Mouse (Mus musculus) stomach, postnatal 0 days (tissue): ENCODE results near the gene Gm10720. TPM values are rescaled to one million over a fixed set of nuclear protein-coding genes. Genes with fewer than 3 reads are reported as not detected.
"Not testable (repeated sequence)": the region's sequence is repeated elsewhere in the genome, so short reads cannot be mapped to it uniquely, and the experiment has no call there.

Experiments used
- ATAC-seq: fragments of 200-750 bp; cut with Nextera tagmentation; 2 replicates; pipeline ENCODE4 v1.8.0; 2017; ENCODE audit not compliant: low FRiP score, low TSS enrichment
- DNase-seq: peaks from one replicate; pipeline ENCODE4 v3.0.0-alpha.2; 2016; ENCODE audit warnings: low spot score
- H3K27ac ChIP-seq: fragments of 300-500 bp; sonication (generic); replicated peaks from 2 replicates; pipeline ENCODE4 v1.5.1; 2014; ENCODE audit warnings: mild to moderate bottlenecking, control low read depth
- H3K27me3 ChIP-seq: fragments of 300-500 bp; sonication (generic); 2 replicates; pipeline ENCODE4 v1.6.1; 2014; ENCODE audit warnings: low read length; ENCODE audit not compliant: control insufficient read depth, insufficient read depth
- H3K36me3 ChIP-seq: fragments of 300-500 bp; sonication (generic); 2 replicates; pipeline ENCODE4 v1.6.1; 2014; ENCODE audit warnings: low read length, mixed read lengths; ENCODE audit not compliant: control insufficient read depth, insufficient read depth
- H3K4me1 ChIP-seq: fragments of 300-500 bp; sonication (generic); replicated peaks from 2 replicates; pipeline ENCODE4 v1.6.1; 2014; ENCODE audit warnings: antibody characterized with exemption; ENCODE audit not compliant: control insufficient read depth, insufficient read depth
- H3K4me2 ChIP-seq: fragments of 300-500 bp; sonication (generic); replicated peaks from 2 replicates; pipeline ENCODE4 v1.6.1; 2014; ENCODE audit warnings: low read depth, mild to moderate bottlenecking, control low read depth, moderate library complexity
- H3K4me3 ChIP-seq: fragments of 300-500 bp; sonication (generic); 2 replicates; pipeline ENCODE4 v1.5.1; 2014; ENCODE audit warnings: low read depth, low read length, control low read depth
- H3K9ac ChIP-seq: fragments of 300-500 bp; sonication (generic); 2 replicates; pipeline ENCODE4 v1.6.1; 2014; ENCODE audit warnings: mild to moderate bottlenecking, low read length, control low read depth, mixed read lengths
- H3K9me3 ChIP-seq: fragments of 300-500 bp; sonication (generic); 2 replicates; pipeline ENCODE4 v1.6.1; 2016; ENCODE audit warnings: low read length; ENCODE audit not compliant: control insufficient read depth
- CTCF ChIP-seq: IDR thresholded peaks from 2 replicates; pipeline ENCODE4 v1.5.1; 2016; ENCODE audit warnings: antibody characterized with exemption, low read depth, mild to moderate bottlenecking, moderate library complexity
- WGBS: fragments of 180-500 bp; shearing (Covaris S2); extraction: QIAGEN DNeasy Blood & Tissue Kit; methylation state at CpG from one replicate; pipeline ENCODE4 v1.1.7; 2014; 5-methylcytosine and 5-hydroxymethylcytosine counted together
- polyA plus RNA-seq: library from polyadenylated mRNA; unstranded; fragments of >200 nt; fragmentation: Nextera tagmentation; extraction: Ambion mirVana; gene quantifications from 2 replicates; pipeline ENCODE4 v1.2.1, GENCODE M21; 2015

Gene Gm10720
- 6.5 TPM in 1 of 2 replicates, not detected in the other for polyA plus RNA-seq

DNA sequence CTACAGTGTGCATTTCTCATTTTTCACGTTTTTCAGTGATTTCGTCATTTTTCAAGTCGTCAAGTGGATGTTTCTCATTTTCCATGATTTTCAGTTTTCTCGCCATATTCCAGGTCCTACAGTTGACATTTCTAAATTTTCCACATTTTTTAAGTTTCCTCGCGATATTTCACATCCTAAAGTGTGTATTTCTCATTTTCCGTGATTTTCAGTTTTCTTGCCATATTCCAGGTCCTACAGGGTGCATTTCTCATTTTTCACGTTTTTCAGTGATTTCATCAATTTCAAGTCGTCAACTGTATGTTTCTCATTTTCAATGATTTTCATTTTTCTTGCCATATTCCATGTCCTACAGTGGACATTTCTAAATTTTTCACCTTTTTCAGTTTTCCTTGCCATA, at the start of gene Gm10720:
Gm10720 (plus strand) TSS at position 301 of the 400 bp plus-strand sequence.
- 62% methylated on average over 4 of the region's 9 CpGs for WGBS
- not testable (repeated sequence) for H3K4me1 ChIP-seq, H3K9me3 ChIP-seq, DNase-seq, H3K4me3 ChIP-seq, H3K36me3 ChIP-seq, H3K27me3 ChIP-seq, H3K9ac ChIP-seq, ATAC-seq, H3K4me2 ChIP-seq, H3K27ac ChIP-seq

DNA sequence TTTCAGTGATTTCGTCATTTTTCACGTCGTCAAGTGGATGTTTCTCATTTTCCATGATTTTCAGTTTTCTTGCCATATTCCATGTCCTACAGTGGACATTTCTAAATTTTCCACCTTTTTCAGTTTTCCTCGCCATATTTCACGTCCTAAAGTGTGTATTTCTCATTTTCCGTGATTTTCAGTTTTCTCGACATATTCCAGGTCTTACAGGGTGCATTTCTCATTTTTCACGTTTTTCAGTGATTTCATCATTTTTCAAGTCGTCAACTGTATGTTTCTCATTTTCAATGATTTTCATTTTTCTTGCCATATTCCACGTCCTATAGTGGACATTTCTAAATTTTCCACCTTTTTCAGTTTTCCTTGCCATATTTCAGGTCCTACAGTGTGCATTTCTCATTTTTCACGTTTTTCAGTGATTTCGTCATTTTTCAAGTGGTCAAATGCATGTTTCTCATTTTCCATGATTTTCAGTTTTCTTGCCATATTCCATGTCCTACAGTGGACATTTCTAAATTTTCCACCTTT, 14.9 kb upstream of the Gm10720 start, which contains the start of gene Gm10722:
Gm10722 (plus strand) TSS at position 478 of the 528 bp plus-strand sequence.
- H3K27me3 ChIP-seq, H3K4me1 ChIP-seq, H3K27ac ChIP-seq, H3K9me3 ChIP-seq, H3K4me3 ChIP-seq, H3K36me3 ChIP-seq, H3K4me2 ChIP-seq, H3K9ac ChIP-seq, ATAC-seq: not testable (repeated sequence)
- peak; percentile 12 for DNase-seq
- WGBS = 68% methylated on average over 12 of the region's 12 CpGs

DNA sequence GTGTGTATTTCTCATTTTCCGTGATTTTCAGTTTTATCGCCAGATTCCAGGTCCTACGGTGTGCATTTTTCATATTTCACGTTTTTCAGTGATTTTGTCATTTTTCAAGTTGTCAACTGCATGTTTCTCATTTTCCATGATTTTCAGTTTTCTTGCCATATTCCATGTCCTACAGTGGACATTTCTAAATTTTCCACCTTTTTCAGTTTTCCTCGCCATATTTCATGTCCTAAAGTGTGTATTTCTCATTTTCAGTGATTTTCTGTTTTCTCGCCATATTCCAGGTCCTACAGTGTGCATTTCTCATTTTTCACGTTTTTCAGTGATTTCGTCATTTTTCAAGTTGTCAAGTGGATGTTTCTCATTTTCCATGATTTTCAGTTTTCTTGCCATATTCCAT, 14.4 kb upstream of the Gm10720 start:
- WGBS = 67% methylated on average over 8 of the region's 8 CpGs
- H3K4me3 ChIP-seq, H3K4me1 ChIP-seq, H3K27me3 ChIP-seq, ATAC-seq, H3K9me3 ChIP-seq, H3K9ac ChIP-seq, H3K4me2 ChIP-seq, DNase-seq, H3K36me3 ChIP-seq, H3K27ac ChIP-seq: not testable (repeated sequence)

DNA sequence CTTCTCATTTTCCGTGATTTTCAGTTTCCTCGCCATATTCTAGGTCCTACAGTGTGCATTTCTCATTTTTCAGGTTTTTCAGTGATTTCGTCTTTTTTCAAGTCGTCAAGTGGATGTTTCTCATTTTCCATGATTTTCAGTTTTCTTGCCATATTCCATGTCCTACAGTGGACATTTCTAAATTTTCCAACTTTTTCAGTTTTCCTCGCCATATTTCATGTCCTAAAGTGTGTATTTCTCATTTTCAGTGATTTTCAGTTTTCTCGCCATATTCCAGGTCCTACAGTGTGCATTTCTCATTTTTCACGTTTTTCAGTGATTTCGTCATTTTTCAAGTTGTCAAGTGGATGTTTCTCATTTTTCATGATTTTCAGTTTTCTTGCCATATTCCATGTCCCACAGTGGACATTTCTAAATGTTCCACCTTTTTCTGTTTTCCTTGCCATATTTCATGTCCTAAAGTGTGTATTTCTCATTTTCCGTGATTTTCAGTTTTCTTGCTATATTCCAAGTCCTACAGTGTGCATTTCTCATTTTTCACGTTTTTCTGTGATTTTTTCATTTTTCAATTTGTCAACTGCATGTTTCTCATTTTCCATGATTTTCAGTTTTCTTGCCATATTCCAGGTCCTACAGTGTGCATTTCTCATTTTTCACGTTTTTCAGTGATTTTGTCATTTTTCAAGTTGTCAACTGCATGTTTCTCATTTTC, 13.3 kb upstream of the Gm10720 start:
- H3K27me3 ChIP-seq, H3K4me1 ChIP-seq, H3K36me3 ChIP-seq, H3K4me3 ChIP-seq, H3K9me3 ChIP-seq, H3K9ac ChIP-seq, H3K27ac ChIP-seq, H3K4me2 ChIP-seq: not testable (repeated sequence)
- 56% methylated on average over 8 of the region's 11 CpGs for WGBS
- DNase-seq = peak; percentile 13
- ATAC-seq = peak; percentile 86
- 0 out of 2 replicates have a peak, but pooled peaks have one; percentile 10 for TF ChIP-seq CTCF

DNA sequence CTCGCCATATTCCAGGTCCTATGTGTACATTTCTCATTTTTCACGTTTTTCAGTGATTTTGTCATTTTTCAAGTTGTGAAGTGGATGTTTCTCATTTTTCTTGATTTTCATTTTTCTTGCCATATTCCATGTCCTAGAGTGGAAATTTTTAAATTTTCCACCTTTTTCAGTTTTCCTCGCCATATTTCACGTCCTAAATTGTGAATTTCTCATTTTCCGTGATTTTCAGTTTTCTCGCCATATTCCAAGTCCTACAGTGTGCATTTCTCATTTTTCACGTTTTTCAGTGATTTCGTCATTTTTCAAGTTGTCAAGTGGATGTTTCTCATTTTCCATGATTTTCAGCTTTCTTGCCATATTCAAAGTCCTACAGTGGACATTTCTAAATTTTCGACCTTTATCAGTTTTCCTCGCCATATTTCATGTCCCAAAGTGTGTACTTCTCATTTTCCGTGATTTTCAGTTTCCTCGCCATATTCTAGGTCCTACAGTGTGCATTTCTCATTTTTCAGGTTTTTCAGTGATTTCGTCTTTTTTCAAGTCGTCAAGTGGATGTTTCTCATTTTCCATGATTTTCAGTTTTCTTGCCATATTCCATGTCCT, 12.6 kb upstream of the Gm10720 start, which contains the start of gene Gm11168:
Gm11168 (plus strand) TSS at position 553 of the 603 bp plus-strand sequence.
- H3K4me3 ChIP-seq, H3K4me2 ChIP-seq, H3K27ac ChIP-seq, H3K9ac ChIP-seq, H3K36me3 ChIP-seq, DNase-seq, H3K4me1 ChIP-seq, ATAC-seq, H3K27me3 ChIP-seq, H3K9me3 ChIP-seq: not testable (repeated sequence)
- 72% methylated on average over 6 of the region's 14 CpGs for WGBS

DNA sequence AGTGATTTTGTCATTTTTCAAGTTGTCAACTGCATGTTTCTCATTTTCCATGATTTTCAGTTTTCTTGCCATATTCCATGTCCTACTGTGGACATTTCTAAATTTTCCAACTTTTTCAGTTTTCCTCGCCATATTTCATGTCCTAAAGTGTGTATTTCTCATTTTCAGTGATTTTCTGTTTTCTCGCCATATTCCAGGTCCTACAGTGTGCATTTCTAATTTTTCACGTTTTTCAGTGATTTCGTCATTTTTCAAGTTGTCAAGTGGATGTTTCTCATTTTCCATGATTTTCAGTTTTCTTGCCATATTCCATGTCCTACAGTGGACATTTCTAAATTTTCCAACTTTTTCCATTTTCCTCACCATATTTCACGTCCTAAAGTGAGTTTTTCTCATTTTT, 9.3 kb upstream of the Gm10720 start:
- not testable (repeated sequence) for H3K4me3 ChIP-seq, H3K9me3 ChIP-seq, H3K4me1 ChIP-seq, H3K36me3 ChIP-seq, DNase-seq, ATAC-seq, H3K27me3 ChIP-seq, H3K9ac ChIP-seq, H3K4me2 ChIP-seq, H3K27ac ChIP-seq
- 87% methylated on average over 1 of the region's 5 CpGs for WGBS

DNA sequence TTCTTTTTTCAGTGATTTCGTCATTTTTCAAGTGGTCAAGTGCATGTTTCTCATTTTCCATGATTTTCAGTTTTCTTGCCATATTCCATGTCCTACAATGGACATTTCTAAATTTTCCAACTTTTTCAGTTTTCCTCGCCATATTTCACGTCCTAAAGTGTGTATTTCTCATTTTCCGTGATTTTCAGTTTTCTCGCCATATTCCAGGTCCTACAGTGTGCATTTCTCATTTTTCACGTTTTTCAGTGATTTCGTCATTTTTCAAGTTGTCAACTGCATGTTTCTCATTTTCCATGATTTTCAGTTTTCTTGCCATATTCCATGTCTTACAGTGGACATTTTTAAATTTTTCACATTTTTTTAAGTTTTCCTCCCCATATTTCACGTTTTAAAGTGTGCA, 8.8 kb upstream of the Gm10720 start:
- H3K27ac ChIP-seq, H3K4me2 ChIP-seq, H3K4me1 ChIP-seq, DNase-seq, H3K36me3 ChIP-seq, H3K9me3 ChIP-seq, H3K9ac ChIP-seq, H3K4me3 ChIP-seq, H3K27me3 ChIP-seq: not testable (repeated sequence)
- 69% methylated on average over 8 of the region's 8 CpGs for WGBS
- peak; percentile 69 for ATAC-seq

DNA sequence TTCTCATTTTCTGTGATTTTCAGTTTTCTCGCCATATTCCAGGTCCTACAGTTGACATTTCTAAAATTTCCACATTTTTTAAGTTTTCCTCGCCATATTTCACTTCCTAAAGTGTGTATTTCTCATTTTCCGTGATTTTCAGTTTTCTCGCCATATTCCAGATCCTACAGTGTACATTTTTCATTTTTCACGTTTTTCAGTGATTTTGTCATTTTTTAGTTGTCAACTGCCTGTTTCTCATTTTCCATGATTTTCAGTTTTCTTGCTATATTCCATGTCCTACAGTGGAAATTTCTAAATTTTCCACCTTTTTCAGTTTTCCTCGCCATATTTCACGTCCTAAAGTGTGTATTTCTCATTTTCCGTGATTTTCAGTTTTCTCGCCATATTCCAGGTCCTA, 8.2 kb upstream of the Gm10720 start:
- not testable (repeated sequence) for H3K4me3 ChIP-seq, H3K9ac ChIP-seq, H3K9me3 ChIP-seq, H3K36me3 ChIP-seq, H3K27ac ChIP-seq, H3K4me2 ChIP-seq, H3K4me1 ChIP-seq, H3K27me3 ChIP-seq, DNase-seq
- 70% methylated on average over 6 of the region's 9 CpGs for WGBS
- ATAC-seq = 0 out of 2 replicates have a peak, but pooled peaks have one; percentile 21

DNA sequence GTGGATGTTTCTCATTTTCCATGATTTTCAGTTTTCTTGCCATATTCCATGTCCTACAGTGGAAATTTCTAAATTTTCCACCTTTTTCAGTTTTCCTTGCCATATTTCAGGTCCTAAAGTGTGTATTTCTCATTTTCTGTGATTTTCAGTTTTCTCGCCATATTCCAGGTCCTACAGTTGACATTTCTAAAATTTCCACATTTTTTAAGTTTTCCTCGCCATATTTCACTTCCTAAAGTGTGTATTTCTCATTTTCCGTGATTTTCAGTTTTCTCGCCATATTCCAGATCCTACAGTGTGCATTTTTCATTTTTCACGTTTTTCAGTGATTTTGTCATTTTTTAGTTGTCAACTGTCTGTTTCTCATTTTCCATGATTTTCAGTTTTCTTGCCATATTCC, 6.1 kb upstream of the Gm10720 start:
- not testable (repeated sequence) for H3K4me2 ChIP-seq, H3K36me3 ChIP-seq, H3K4me1 ChIP-seq, H3K4me3 ChIP-seq, H3K27ac ChIP-seq, H3K9me3 ChIP-seq, H3K27me3 ChIP-seq, DNase-seq, H3K9ac ChIP-seq
- ATAC-seq = peak; percentile 51; the same call in 1 of the 2 replicates
- WGBS = no CpG with 5 or more reads among the region's 5 CpGs
